Comparison of ENCODE assay signal across 22 mouse cellular contexts in the genomic region with DNA sequence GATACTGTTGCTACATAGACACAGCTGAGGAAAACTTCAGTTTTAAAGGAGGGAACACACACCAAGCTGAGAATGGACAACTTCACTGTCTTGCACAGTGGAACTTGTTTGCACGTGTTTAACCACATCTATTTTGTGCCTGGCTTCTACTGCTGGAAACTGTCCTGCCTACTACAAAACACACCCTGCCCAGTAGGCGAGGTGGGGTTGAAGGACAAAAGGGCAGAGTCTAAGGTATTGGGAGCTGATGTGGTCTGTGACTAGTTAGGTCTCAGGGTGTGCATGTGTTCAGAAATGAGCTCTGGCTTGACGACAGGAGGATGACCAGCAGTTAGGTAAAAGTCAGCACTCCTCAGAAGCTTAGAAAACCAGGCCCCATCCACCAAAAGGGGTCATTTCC.
A peak's percentile ranks its signal among the peaks of the same experiment; 100 is the strongest.
DNase-seq lines count a peak whose midpoint lies in the region; ATAC-seq and TF ChIP-seq lines count a peak whose summit lies in the region.
"Had no signal": no experiment of that assay in that cellular context is flagged by ENCODE, and none has a peak within 500 bp of the region (broad histone marks: within the 10 kb centered on the region; RNA-seq: fewer than 3 reads in every experiment).

No protein-coding gene starts in this region.

- no peaks in the 10 kb centered on the region for H3K36me3 ChIP-seq in intestine, embryonic 15.5 days
- H3K36me3 ChIP-seq in intestine, embryonic 16.5 days (ENCODE audit: control insufficient read depth, insufficient read depth, low read length) = no peaks in the 10 kb centered on the region
- no peaks in the 10 kb centered on the region for H3K36me3 ChIP-seq in intestine, postnatal 0 days (ENCODE audit: control insufficient read depth, insufficient read depth)
- H3K36me3 ChIP-seq in forebrain, embryonic 16.5 days (ENCODE audit: control insufficient read depth, insufficient read depth) = no peaks in the 10 kb centered on the region
- H3K36me3 ChIP-seq: G1E had no signal

- H3K27ac ChIP-seq in intestine, embryonic 15.5 days = no peak overlapping the region
- no peak overlapping the region for H3K27ac ChIP-seq in intestine, embryonic 16.5 days (ENCODE audit: low read length)
- no peak overlapping the region for H3K27ac ChIP-seq in intestine, postnatal 0 days (ENCODE audit: low read depth, low read length)
- H3K27ac ChIP-seq in forebrain, embryonic 16.5 days (ENCODE audit: low read length) = no peak overlapping the region

- H3K4me1 ChIP-seq in intestine, embryonic 15.5 days (replicated peaks) = no peaks in the 10 kb centered on the region
- 0 out of 2 replicates have a peak, but pooled peaks cover 3% of the 10 kb centered on the region for H3K4me1 ChIP-seq in intestine, embryonic 16.5 days (ENCODE audit: control insufficient read depth, insufficient read depth, low read length)
- no peaks in the 10 kb centered on the region for H3K4me1 ChIP-seq in intestine, postnatal 0 days (replicated peaks; ENCODE audit: control insufficient read depth, insufficient read depth, low read length)
- peaks cover 10% of the 10 kb centered on the region; the same call in 1 of the 2 replicates for H3K4me1 ChIP-seq in forebrain, embryonic 16.5 days (replicated peaks; ENCODE audit: control insufficient read depth, insufficient read depth, low read length)

- H3K9ac ChIP-seq in intestine, embryonic 15.5 days = no peak overlapping the region
- H3K9ac ChIP-seq in intestine, embryonic 16.5 days (ENCODE audit: low read depth, low read length) = no peak overlapping the region
- H3K9ac ChIP-seq in intestine, postnatal 0 days (ENCODE audit: low read depth, low read length) = no peak overlapping the region
- no peak overlapping the region for H3K9ac ChIP-seq in forebrain, embryonic 16.5 days (replicated peaks; ENCODE audit: low read depth, low read length)

- 71% methylated on average over 3 of the region's 3 CpGs for WGBS in intestine, embryonic 15.5 days
- WGBS in intestine, embryonic 16.5 days = 75% methylated on average over 3 of the region's 3 CpGs
- WGBS in intestine, postnatal 0 days = 44% methylated on average over 3 of the region's 3 CpGs
- 93% methylated on average over 3 of the region's 3 CpGs for WGBS in forebrain, embryonic 16.5 days

- peak; percentile 11 for DNase-seq in heart, adult 11 months
- no peak for DNase-seq in heart, postnatal 36 days
- DNase-seq in kidney, postnatal 25 days = no peak
- DNase-seq: adrenal gland, adult 2 months; adrenal gland, adult 8-10 months; adrenal gland, postnatal 10 days; adrenal gland, postnatal 14 days; adrenal gland, postnatal 25 days; adrenal gland, postnatal 36 days; B cell, adult 2 months; cerebellum, adult 11 months; cerebellum, adult 11-12 months had no signal

- H3K9me3 ChIP-seq in intestine, embryonic 15.5 days = no peaks in the 10 kb centered on the region
- H3K9me3 ChIP-seq in intestine, embryonic 16.5 days (ENCODE audit: control insufficient read depth, low read length) = no peaks in the 10 kb centered on the region
- no peaks in the 10 kb centered on the region for H3K9me3 ChIP-seq in intestine, postnatal 0 days (ENCODE audit: control insufficient read depth)
- no peaks in the 10 kb centered on the region for H3K9me3 ChIP-seq in forebrain, embryonic 16.5 days (ENCODE audit: control insufficient read depth, low read length)

- H3K27me3 ChIP-seq in intestine, embryonic 15.5 days (replicated peaks) = no peaks in the 10 kb centered on the region
- no peaks in the 10 kb centered on the region for H3K27me3 ChIP-seq in intestine, embryonic 16.5 days (replicated peaks; ENCODE audit: control insufficient read depth, insufficient read depth, low read length)
- no peaks in the 10 kb centered on the region for H3K27me3 ChIP-seq in intestine, postnatal 0 days (replicated peaks; ENCODE audit: control insufficient read depth, insufficient read depth, low read length)
- no peaks in the 10 kb centered on the region for H3K27me3 ChIP-seq in forebrain, embryonic 16.5 days (replicated peaks; ENCODE audit: control insufficient read depth, insufficient read depth, low read length)
- H3K27me3 ChIP-seq: CH12.LX had no signal

- H3K4me2 ChIP-seq in intestine, embryonic 15.5 days (replicated peaks) = no peak overlapping the region
- H3K4me2 ChIP-seq in intestine, embryonic 16.5 days (ENCODE audit: low read depth, low read length) = no peak overlapping the region
- no peak overlapping the region for H3K4me2 ChIP-seq in intestine, postnatal 0 days (replicated peaks; ENCODE audit: low read depth)
- H3K4me2 ChIP-seq in forebrain, embryonic 16.5 days (ENCODE audit: low read length) = no peak overlapping the region

- ATAC-seq in intestine, embryonic 15.5 days = peak; percentile 82
- ATAC-seq in intestine, embryonic 16.5 days = peak; percentile 91
- 0 out of 2 replicates have a peak, but pooled peaks have one; percentile 41 for ATAC-seq in intestine, postnatal 0 days
- ATAC-seq in megakaryocyte progenitor cell, adult 5-6 weeks (replicated peaks; ENCODE audit: poor library complexity) = no peak
- ATAC-seq in forebrain, embryonic 16.5 days = no peak
- ATAC-seq: activated CD4-positive, CD25-positive, alpha-beta regulatory T cell, adult 4 months; CD4-positive, CD25-positive, alpha-beta regulatory T cell, adult 4 months; Patski had no signal

- intact Hi-C loops in heart, postnatal 36 days (cut with DNase I) = no loop called here

- TF ChIP-seq CTCF in intestine, postnatal 0 days (IDR thresholded peaks at IDR 0.05; ENCODE audit: low read depth) = no peak

- H3K4me3 ChIP-seq in intestine, embryonic 15.5 days (replicated peaks) = no peak overlapping the region
- no peak overlapping the region for H3K4me3 ChIP-seq in intestine, embryonic 16.5 days (ENCODE audit: low read length)
- H3K4me3 ChIP-seq in intestine, postnatal 0 days (ENCODE audit: low read depth, low read length) = no peak overlapping the region
- H3K4me3 ChIP-seq in forebrain, embryonic 16.5 days (replicated peaks; ENCODE audit: low read length) = no peak overlapping the region

Comparison
In these comparisons a context has a peak if more than half of its experiments do, and no peak if none do; other contexts are left out.
1. ATAC-seq: peak in intestine, embryonic 15.5 days (single experiment), intestine, embryonic 16.5 days (single experiment) and intestine, postnatal 0 days (single experiment); none in megakaryocyte progenitor cell, adult 5-6 weeks (single experiment) and forebrain, embryonic 16.5 days (single experiment).